Mouse (Mus musculus): Measurements from ENCODE around the gene Nedd4.
A peak's percentile ranks its signal among the peaks of the same experiment; 100 is the strongest.
"Not testable (repeated sequence)": the region's sequence is repeated elsewhere in the genome, so short reads cannot be mapped to it uniquely, and the experiment has no call there.

The Nedd4 gene

GRCm38 (mm10) chr9:72653533-72653932, 8.6 kb upstream of the Nedd4 start:
- DNase-seq = no peak

GRCm38 (mm10) chr9:72654593-72655242, 7.4 kb upstream of the Nedd4 start:
- DNase-seq = no peak

DNA sequence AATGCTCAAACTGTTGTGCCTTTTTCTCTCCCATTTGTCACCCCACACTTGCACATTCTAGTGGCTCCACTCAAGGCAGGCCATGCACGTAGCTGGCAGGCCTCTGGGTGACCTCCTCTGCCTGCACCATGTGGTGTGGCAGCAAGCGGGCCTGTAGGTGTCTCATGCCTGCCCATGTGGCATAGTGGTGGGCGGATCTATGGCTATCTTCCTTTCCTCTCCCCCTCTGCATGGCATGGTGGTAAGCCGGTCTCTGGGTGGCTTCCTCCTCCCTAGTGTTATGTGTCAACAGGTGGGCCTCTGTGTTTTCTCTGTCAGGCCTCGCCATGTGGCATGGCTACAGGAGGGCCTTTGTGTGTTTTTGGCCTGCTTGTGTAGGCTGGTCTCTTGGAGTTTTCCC, 6.5 kb upstream of the Nedd4 start:
- DNase-seq = no peak

- no peak for DNase-seq
Measured at GRCm38 (mm10) chr9:72656491-72656890, 5.7 kb upstream of the Nedd4 start.

- no peak for DNase-seq
Measured at GRCm38 (mm10) chr9:72656940-72657339, 5.2 kb upstream of the Nedd4 start.

- DNase-seq = no peak
Measured at GRCm38 (mm10) chr9:72657694-72658093, 4.5 kb upstream of the Nedd4 start.

- no peak for DNase-seq
Measured at GRCm38 (mm10) chr9:72660139-72660538, 2.0 kb upstream of the Nedd4 start.

GRCm38 (mm10) chr9:72660911-72661310, 1.2 kb upstream of the Nedd4 start:
- no peak for DNase-seq

DNA sequence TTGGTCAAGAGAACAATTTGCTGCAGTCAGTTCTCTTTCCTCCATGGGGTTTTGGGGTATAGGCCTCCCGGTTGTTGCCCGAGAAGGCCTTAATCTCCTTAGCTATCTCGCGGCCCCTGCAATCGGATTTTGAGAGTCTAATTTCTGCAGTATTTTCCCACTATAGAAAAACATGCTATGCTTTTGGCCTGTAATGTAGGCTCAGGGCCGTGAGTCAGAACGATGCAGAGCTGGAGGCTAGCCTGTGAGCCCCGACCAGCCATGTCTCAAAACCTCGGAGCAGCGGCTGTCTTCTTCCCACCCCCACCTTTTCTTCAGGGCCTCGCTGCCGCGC, 618 bp upstream of the Nedd4 start:
- DNase-seq = no peak

DNA sequence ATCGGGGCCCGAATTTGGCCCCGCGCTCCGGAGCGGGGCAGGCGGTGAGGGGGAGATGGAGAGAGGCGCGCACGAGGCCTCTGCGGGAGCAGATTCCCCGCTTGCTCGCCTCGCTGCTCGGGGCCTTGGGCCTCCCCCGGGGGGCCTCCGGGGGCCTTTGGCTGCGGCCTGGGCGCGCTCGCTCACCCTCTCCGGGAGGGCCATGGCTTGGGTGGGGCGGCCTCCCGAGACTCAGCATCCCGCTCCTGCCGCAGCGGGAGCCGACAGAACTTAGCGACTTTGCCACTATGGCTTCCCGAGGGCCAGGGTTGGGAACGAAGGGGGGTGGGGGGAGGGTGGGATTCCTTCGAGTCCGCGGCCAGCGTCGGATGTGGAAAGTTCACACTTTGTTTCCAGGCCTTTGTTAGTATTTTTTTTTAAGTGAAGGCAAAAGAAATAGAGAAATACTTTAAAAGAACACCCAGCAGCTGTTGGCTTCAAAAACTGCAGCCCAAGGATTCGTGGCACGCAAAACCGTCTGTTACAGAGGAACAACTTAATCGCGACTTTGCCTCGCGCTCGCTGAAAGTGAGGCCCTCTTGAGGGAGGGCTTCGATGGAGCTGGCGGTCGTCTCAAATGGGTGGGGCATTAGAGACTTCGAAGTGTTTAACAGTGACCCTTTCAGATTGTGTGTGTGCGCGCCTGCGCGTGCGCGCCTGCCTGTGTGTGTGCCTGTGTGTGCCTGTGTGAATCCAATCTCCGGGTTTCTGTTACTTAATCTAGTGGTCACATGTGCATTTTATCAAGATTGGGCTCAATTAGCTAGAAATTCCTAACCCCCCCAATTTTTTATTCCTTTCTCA, 766 bp downstream of the Nedd4 start:
- peak; percentile 61 for DNase-seq

DNA sequence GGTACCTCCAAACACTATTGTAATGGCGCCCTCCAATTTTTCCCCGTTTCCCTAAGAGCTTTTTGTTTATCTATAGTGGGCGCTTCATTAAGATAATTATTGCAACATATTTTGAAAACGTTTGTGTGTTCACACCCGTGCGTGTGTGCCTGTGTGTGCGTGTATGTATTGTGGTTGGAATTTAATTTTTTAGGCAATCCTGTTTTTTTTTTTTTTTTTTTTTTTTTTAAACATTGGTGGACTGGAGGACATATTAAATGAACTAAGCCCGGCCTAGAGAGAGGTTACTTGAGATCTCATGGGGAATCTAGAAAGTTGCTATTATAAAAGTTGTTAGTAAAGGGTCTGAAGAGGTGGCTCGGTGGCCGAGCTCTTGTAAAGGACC, 1.4 kb downstream of the Nedd4 start:
- no peak for DNase-seq

- no peak for DNase-seq
Measured at GRCm38 (mm10) chr9:72664409-72665351, 2.5 kb downstream of the Nedd4 start.

GRCm38 (mm10) chr9:72665517-72665916, 3.4 kb downstream of the Nedd4 start:
- no peak for DNase-seq

DNA sequence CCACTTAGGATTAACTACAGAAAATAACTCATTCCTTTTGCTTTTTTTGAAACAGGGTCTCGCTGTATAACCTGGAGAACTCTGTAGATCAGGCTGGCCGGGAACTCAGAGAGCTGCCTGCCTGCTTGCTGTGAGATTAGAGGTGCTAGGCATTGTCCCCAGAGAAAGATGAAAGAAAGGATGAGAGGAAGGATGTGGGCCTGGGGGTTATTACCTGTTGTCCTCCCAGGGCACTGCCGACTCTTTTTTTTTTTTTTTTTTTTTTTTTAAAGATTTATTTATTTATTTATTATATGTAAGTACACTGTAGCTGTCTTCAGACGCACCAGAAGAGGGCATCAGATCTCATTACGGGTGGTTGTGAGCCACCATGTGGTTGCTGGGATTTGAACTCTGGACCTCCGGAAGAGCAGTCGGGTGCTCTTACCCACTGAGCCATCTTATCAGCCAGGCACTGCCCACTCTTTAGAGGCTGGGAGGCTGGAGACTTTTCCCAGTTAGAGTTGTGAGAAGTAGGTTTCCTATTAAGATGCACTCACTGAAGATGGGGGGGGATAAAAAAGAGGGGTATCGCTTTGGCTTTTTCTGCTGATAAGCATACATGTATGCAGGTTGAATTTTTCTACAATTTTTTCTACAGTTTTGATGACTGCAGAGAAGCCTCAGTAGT, 4.3 kb downstream of the Nedd4 start:
- DNase-seq = not testable (repeated sequence)

DNA sequence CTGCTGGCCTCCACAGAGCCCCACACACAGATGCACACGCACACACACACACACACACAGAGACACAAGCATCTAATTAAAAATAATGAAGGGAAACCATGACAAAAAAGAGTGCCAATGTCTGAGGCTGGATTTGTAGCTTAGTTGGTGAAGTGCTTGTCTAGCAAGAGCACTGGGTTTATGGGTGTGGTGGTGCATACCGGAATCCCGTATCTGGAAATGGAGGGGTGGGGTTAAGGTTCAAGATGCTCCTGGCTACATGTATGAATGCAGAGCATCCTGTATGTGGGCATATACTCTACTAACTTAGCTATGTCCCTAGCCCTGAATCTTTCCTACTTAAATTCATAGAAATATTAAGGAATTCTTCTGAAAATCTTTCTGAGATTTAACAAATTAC, 5.0 kb downstream of the Nedd4 start:
- no peak for DNase-seq

- DNase-seq = no peak
Measured at GRCm38 (mm10) chr9:72669383-72669782, 7.2 kb downstream of the Nedd4 start.

DNA sequence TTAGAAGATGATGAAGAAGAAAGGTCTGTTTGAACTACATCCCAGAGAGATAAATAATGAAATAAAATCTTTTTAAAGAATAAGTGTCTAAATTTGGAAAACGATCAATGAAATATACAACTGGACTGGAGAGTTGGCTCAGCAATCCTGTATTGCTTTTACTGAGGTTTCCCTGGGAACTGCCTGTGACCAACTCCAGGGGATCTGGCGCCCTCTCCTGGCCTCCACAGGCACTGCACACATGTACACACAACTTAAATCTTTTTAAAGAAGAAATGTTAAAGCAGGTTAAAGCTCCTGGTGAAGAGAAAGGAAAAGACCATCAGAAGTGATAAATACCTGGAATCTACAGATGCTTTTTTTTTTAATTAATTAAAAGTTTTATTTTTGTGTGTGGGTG, 10.2 kb downstream of the Nedd4 start:
- DNase-seq = peak; percentile 60

DNA sequence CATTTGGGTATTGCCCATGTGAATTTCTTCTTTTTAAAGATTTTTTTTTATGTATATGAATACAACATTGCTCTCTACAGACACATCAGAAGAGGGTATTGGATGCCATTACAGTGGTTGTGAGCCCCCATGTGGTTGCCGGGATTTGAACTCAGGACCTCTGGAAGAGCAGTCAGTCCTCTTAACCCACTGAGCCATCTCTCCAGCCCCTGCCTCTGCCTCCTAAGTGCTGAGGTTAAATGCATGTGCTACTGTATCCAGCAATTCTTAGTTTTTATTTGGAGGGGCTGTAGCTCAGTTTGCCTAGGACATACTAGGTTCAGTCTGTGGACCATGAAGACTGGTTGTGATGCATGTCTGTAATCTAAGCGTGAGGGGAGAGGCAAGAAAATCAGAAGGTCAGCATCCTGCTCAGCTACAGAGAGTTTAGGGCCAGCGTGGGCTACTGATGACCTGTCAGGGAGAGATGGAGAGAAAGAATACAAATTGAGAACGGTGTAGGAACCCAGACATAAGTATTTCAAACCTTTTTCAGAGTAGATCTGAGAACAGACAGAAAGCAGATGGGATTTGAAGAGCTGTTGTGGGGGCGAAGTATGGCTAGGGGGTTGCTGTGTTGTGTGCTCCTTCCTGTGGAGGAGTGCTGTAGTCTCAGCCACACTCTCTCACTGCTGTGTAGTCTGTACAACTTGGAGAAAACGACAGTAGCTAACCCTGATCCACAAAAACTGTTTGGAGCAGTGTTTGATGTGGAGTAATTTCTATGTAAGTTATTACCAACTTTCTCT, 13.0 kb downstream of the Nedd4 start:
- no peak for DNase-seq

DNA sequence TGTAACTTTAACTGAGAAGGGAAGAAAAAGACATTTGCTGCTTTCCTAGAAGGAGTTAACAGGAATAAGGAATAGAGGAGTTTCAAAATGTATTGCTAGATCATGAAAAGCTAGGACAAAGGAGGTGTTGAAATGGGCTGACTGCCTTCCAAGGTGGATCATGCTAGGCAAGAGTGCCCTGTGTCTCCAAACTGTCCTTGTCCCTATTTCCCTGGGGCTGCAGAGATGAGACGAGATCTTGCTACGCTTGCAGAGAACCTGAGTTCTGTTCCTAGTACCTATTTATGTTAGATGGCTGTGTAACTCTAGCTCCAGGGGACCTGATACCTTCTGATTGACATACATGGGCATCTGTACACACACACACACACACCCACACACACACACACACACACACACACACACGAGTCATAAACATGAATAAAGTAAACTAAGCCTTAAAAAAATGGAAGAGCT, 13.6 kb downstream of the Nedd4 start:
- DNase-seq = no peak

DNA sequence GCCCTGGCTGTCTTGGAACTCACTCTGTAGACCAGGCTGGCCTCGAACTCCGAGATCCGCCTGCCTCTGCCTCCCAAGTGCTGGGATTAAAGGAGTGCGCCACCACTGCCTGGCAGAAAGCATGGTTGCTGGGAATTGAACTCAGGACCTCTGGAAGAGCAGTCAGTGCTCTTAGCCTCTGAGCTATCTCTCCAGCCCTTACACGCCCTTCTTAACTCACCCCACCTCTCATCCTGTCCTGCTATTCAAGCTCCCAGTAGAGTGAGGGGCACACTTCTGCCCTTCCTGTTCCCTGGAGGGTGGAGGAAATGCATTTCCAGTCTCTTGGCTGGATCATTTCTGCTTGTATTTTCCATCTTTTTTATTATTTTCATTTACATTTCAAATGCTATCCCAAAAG, 15.5 kb downstream of the Nedd4 start:
- no peak for DNase-seq

GRCm38 (mm10) chr9:72678771-72679170, 16.6 kb downstream of the Nedd4 start:
- no peak for DNase-seq

DNA sequence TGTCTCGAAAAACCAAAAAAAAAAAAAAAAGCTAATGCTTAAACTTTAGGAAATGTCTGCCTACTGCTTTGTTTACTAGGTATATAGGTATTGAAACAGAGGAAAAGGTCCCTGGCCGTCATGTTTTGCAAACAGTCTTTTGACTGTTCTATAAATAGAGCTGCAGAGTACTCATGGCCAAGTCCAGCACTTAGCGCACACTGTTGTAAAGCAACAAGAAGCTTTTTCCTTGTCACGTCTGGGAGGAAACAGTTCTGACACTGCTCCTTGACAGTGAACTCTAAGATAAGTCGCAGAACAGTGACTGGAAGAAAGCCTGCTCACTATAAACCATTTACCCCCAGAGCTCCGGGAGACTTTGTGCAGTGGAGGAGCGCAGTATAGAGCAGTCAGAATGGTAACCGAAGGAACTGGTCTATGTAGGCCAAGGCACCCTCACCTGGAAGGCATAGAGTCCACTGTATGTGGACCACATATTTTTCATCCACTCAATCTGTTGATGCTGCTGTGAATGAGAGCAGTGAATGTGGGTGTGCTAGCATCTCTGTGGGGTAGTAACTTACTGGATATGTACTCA, 19.6 kb downstream of the Nedd4 start:
- DNase-seq = no peak

All from right cerebral cortex, postnatal 25 days (tissue).